Mouse (Mus musculus) granulocyte monocyte progenitor cell, adult 5-6 weeks (primary cell): ENCODE measurements around the gene Dapk1. TPM values are rescaled to one million over a fixed set of nuclear protein-coding genes. Genes with fewer than 3 reads are reported as not detected.

Experiments used
- ATAC-seq: replicated peaks from 2 replicates; pipeline ENCODE4 v1.8.0; 2016; ENCODE audit warnings: mild to moderate bottlenecking, moderate TSS enrichment, inconsistent platforms; ENCODE audit not compliant: poor library complexity, severe bottlenecking
- total RNA-seq, 2 experiments: library from RNA; stranded (forward) in 1 of 2; stranded (reverse) in 1 of 2; fragments of 200-712, 200-1000 nt in 1 of 2; fragments of >200 nt in 1 of 2; fragmentation: Nextera tagmentation in 1 of 2; gene quantifications; 2 replicates each; pipeline ENCODE4 v1.2.3; 2014 to 2017

Gene Dapk1
- total RNA-seq, 2 experiments from 2014 or later: 1.8 to 5.9 TPM

- no peak for ATAC-seq
Measured at GRCm38 (mm10) chr13:60660056-60660455, 58.3 kb downstream of the Dapk1 start.

DNA sequence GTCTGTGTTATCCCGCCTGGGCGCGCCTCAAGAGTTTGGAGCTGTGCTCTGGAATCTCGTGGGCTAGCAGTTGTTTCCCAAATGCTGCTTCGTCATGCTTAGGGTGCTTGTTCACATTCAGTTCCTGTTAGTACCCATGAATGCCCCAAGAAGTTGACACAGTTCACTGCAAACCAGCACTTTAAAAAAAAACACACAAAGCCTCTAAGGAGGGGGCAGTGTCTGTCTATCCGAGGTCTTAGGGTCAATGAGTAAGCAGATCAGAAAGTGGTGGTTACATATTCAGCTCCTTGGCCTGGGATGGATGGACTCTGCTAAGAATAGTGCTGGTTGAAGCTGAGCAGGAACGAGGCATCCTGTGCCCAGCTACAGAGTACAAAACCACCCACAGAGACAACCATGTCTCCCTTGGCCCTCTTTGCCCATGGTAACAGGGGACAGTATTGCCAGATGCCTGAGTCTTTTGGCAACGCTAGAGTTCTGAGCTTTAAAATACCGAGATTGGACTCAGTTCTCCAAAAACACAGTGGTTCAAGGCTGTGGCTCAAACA is 59.0 kb downstream of the Dapk1 start:
- ATAC-seq: peak; percentile 48; the same call in 1 of the 2 replicates

GRCm38 (mm10) chr13:60662493-60663177 is 60.9 kb downstream of the Dapk1 start:
- no peak for ATAC-seq

GRCm38 (mm10) chr13:60664058-60664457 is 62.3 kb downstream of the Dapk1 start:
- ATAC-seq: no peak

DNA sequence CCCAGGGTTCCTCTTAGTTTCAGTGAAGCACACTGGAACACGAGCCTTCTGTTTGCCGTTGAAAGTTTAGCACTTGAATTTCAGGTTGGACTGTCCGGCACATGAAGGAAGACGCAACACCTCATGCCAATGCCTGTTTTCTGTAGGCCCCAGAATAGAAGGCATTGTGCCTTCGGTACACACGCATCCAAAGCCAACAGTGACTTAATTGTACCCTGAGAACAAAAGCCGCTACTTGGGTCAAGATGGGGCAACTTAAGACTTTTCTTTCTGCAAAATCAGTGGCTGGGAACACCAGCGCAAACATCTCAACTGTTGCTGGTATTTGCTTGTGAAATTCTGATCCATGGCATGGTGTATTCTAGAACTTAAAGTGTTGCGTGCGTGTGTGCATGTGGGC is 63.1 kb downstream of the Dapk1 start:
- no peak for ATAC-seq

- ATAC-seq: no peak
Measured at GRCm38 (mm10) chr13:60665402-60665801, 63.7 kb downstream of the Dapk1 start.

- ATAC-seq: no peak
Measured at GRCm38 (mm10) chr13:60668036-60668435, 66.3 kb downstream of the Dapk1 start.

DNA sequence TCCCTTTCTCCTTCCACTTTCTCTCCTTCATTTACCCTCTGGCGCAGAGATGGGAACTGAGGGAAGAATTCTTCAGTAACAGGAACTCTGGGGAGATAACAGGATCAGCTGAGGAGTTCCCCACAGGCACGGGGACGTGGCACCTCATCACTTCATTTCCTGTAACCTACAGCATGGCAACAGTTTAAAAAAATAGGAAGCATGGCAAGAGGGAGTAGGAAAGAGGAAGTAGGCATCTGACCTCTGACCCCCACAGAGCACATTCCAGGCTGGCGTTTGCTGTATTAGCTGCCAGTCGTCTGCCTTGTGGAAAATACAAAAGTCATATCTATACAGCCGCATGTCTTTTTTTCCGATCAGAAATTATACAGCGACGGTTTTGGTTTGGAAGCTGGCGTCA is 68.9 kb downstream of the Dapk1 start:
- ATAC-seq: peak; percentile 75

DNA sequence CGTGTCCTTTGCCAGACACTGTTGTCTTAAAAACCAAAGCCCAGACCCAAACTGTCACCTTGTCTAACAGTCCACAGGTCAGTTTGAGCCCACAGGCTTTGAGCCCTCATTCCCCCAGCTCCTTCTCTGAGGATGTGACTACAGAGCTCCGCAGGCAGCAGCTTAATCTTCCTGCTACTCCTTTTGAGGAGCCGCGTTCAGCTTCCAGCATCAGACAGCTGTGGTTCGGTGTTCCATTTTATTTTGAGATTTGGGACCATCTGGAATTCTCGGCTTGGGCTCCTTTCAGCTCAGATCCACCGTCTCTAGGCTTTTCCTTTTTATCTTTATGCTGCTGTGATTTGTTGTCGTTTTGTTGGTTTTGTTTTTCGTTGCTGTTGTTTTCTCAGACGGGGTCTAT is 69.5 kb downstream of the Dapk1 start:
- no peak for ATAC-seq

DNA sequence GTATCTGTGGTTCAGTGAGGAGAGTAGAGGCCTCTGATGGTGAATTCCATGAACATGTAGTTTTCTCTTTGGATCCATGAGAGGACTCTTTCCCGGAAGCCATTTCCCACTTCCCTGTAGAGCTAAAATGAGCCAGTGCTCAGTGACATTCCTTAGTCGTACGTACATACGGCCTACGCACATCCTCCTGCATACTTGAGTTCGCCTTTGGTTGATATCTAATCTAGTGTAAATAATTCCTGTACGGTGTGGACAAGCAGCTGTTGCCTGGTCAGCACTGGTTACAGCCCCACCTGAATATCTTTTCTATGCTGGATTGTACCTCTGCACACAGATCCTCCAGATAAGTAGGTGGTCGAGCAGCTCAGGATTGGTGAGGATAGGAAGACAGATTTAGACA is 70.5 kb downstream of the Dapk1 start:
- ATAC-seq: no peak

GRCm38 (mm10) chr13:60672882-60673675 is 71.3 kb downstream of the Dapk1 start:
- peak; percentile 72 for ATAC-seq

- no peak for ATAC-seq
Measured at GRCm38 (mm10) chr13:60674301-60674700, 72.6 kb downstream of the Dapk1 start.

GRCm38 (mm10) chr13:60674911-60675310 is 73.2 kb downstream of the Dapk1 start:
- no peak for ATAC-seq

DNA sequence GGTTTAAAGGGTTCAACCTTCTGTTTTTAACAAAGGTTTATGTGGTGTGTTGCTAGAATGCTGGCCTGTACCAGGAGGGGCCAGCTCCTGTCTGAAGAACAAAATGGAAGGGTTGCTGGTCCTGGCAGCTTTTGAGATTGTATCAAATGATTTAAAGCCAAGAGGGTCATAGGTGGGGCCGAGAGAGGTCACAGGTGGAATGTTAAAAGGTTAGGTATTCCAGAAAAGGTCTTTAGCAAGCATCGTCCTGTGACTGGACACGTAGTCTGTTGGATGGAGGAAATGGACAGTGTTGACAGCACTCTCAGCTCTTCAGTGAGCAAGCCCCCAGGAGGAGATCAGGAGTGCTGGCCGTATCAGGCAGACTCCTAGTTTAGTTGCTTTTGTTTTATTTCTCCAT is 73.7 kb downstream of the Dapk1 start:
- ATAC-seq: no peak

GRCm38 (mm10) chr13:60678912-60679311 is 77.2 kb downstream of the Dapk1 start:
- ATAC-seq: no peak

DNA sequence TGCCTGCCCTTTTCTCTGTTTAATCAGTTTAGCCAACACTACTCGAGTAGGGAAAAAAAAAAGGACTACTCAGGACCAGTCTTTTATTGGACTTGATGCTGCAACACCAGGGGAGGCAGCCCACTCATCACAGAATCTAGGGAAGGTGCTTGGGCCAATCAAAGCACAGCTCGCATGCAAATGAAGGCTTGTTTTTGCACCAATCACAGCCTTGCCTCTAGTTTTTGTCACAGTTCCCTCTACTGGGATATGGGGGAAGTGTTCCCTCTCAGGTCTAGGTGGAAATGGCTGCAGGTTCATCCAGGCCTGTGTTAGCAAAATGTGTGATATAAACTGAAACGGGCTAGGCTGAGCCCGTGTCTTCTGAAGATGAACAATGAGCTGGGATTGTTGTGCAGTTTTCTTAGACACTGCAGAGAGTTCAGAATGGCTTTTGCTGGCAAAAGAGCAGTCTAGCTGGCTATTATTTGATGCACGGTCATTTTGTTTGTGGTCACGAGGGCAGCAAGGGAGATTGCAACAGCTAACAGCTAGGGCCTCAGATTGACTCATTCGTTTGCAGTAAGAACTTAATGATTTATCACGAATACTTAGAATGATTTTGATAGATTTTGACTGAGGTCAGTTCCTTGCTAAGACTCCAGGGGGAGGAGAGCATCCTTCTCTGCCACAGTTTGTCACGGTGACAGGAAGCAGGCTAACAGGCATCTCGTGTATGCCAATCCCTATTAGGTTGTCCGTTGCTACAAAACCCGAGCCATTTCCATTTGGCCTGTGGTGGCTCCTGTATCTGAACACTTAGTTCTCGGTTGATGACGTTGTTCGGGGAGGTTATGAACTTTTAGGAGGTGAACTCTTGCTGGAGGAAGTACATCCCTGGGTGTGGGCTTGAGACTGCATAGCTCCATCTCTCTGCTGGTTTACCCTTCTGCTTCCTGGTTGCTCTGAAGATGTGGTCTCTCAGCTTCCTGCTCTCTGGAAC is 81.3 kb downstream of the Dapk1 start:
- ATAC-seq: peak; percentile 15; the same call in 1 of the 2 replicates

DNA sequence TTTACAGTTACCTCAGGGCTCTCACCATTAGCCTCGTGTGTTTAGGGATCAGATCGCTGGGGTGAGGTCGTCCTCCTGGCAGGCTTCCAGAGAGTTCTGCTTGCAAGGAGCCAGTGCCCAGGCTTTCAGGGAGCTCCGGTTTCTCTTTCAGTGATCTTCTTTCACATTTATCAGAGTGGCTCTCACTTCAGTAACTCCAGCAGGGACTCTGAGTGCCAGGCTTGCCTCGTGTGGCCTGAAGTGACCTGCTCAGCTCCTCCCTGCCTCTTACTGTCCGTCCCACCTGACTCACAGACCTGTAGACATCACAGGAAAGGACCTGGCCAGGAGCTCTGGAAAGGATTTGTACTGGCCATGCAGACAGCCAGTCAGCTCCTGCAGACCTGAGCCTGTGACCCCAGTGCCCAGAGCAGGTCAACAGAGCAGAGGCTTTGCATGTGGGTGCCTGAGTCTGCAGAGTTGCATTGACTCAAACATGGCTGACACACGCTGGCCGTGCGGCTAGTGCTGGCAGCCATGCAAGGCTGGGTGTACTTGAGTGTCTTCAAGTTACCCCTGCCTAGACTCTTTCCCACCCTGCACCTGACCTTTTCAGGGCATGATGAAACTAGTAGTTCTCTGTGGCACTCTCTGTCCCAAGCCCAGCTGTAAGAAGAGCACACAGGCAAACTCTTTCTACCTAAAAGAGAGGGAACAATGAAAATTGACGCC is 82.5 kb downstream of the Dapk1 start:
- no peak for ATAC-seq

- no peak for ATAC-seq
Measured at GRCm38 (mm10) chr13:60684806-60685205, 83.1 kb downstream of the Dapk1 start.

- ATAC-seq: no peak
Measured at GRCm38 (mm10) chr13:60685216-60685615, 83.5 kb downstream of the Dapk1 start.
